Mouse (Mus musculus): ENCODE results near the gene Elovl4. TPM values are rescaled to one million over a fixed set of nuclear protein-coding genes. Genes with fewer than 3 reads are reported as not detected.

The Elovl4 gene
- total RNA-seq, 2 experiments from 2014 or later, result 0.13 to 0.22 TPM

Other genes starting within 250 kb of the Elovl4 start
- gene Ttk, start 28.4 kb upstream of the Elovl4 start, total RNA-seq (2021), result under 1 TPM; 0.21 to 0.32 TPM
- 100 to 1,000 TPM in 1 of 2 experiments, 10 to 100 TPM in 1; 91.8 to 106 TPM for gene Bckdhb, start 118.9 kb upstream of the Elovl4 start, total RNA-seq (2021)